Mouse (Mus musculus): ENCODE measurements around the gene Rab3il1.

- TF ChIP-seq CTCF (IDR thresholded peaks at IDR 0.05; ENCODE audit: control insufficient read depth, insufficient read depth, insufficient replicate concordance, low read depth, low read length), result no peak
- no peak for TF ChIP-seq POLR2A (IDR thresholded peaks at IDR 0.05; ENCODE audit: control insufficient read depth, low read depth, low read length)
These were observed 44.7 kb upstream of the Rab3il1 start for GRCm38 (mm10) chr19:9956624-9957388.
